Mouse (Mus musculus) CH12.LX (cell line): ENCODE measurements around the gene Dusp27.

Experiments used
- HCFC1 ChIP-seq: IDR thresholded peaks from 2 replicates; pipeline ENCODE4 v1.6.1; 2012; ENCODE audit warnings: low read depth, mild to moderate bottlenecking, inconsistent platforms, low read length, improper control_type of control experiment
- IRF4 ChIP-seq: IDR thresholded peaks from 2 replicates; pipeline ENCODE4 v1.6.1; 2014; ENCODE audit warnings: low read depth, mild to moderate bottlenecking, inconsistent platforms, low read length, improper control_type of control experiment
- JUN ChIP-seq: IDR thresholded peaks from 2 replicates; pipeline ENCODE4 v1.6.1; 2011; ENCODE audit warnings: low read depth, mild to moderate bottlenecking, low read length, improper control_type of control experiment, moderate library complexity; ENCODE audit not compliant: insufficient read depth
- MAFK ChIP-seq: IDR thresholded peaks from 2 replicates; pipeline ENCODE4 v1.6.1; 2011; ENCODE audit warnings: low read length, improper control_type of control experiment; ENCODE audit not compliant: insufficient replicate concordance
- MAX ChIP-seq: IDR thresholded peaks from 2 replicates; pipeline ENCODE4 v1.6.1; 2011; ENCODE audit warnings: low read length, improper control_type of control experiment
- POLR2A ChIP-seq: IDR thresholded peaks from 2 replicates; pipeline ENCODE4 v1.6.1; 2011; ENCODE audit warnings: low read depth, mild to moderate bottlenecking, improper control_type of control experiment, low read length

GRCm38 (mm10) chr1:166090306-166090705, 37.4 kb downstream of the Dusp27 start:
- TF ChIP-seq MAX (no peak), JUN (no peak), HCFC1 (no peak), IRF4 (no peak), MAFK (no peak), POLR2A (no peak)
